Mouse (Mus musculus): ENCODE data around the gene Rnf220.

Gene Rnf220

DNA sequence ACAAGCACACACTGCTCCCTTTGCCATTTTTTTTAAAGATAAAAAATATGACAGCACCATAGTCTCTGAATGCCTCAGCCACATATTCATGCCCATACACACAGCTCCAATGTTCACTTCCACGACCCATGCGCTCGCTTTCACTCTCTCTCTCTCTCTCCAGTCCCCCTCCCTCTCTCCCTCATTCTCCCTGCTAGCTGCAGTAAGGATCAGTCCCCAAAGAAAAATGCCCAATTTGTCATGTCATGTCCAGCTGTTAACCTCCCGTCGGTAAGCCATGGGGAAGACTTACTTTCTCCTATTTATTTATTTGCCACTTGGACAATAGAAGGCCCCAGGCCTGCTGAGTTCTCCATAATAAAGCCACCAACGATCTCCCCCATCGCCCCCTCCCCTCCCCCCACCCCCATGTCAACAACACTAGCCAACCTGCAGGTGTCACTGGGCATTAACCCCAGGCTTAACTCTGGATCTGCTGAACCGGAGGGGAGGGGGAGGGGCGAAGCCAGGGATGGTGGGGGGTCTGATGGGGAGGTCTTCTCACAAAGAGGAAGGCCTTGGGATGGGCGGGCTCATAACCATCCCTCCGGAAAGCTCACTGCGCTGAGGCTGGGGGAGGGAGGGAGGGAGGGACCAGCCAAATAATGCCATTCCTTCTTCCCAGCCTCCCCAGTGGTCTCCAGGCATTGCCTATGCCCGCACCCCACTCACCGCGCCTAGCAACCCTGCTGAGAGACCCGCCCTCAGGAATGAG is 123.4 kb downstream of the Rnf220 start:
- DNase-seq = no peak

DNA sequence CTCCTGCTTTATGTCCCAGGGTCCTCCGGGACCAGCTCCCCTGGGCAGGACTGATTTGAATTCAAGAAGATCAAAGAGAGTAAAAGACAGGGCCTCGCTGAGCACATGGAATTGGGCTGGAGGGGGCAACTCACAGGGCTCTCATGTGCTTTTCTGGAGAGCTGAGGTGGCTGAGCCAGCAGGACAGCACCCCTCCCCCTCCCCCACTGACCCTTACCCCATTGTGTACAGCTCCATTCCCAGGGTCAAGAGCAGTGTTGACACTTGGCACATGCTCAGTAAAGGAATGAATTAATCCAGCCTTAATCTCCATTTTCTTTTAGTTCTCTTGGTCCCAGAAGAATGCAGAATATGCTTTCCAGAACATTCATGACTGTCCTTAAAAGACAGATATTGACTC is 125.0 kb downstream of the Rnf220 start:
- DNase-seq = peak; percentile 7

DNA sequence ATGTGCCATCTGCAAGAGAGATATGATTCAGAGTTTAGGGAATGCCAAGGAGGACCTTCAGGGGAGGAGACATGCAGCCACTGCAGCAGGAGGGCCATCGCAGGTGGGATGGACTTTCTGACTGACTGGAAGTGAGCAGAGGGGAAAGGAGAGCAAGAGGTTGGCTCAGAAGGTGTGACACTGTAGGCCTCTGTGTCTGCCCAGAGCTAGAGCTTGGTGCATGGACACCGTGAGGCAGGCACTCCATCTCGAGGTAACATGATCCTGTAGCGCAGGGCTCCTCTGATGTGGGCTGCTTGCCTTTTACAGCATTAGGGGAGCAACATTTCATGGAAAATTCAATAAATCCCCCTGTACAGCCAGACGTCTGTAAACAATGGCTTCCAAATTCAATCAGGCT is 126.5 kb downstream of the Rnf220 start:
- DNase-seq = no peak

DNA sequence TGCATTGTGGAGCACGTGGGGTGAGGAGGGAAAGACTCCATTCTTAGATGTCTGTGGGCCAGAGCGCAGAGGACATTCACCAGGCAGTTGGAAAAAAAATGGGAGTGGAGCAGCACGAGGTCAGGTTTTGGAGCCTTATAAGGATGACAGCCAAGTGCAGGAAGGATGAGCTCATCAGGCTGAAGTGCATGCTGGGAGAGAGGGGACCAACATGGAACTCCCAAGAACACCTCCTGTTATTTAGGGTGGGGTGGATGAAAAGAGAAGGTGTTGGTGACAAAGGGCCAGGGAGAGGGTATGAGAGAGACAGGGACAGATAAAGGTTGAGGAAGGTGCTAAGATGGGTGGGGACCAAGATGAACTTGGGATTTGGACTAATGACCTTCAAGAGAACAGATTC is 127.3 kb downstream of the Rnf220 start:
- DNase-seq = no peak

DNA sequence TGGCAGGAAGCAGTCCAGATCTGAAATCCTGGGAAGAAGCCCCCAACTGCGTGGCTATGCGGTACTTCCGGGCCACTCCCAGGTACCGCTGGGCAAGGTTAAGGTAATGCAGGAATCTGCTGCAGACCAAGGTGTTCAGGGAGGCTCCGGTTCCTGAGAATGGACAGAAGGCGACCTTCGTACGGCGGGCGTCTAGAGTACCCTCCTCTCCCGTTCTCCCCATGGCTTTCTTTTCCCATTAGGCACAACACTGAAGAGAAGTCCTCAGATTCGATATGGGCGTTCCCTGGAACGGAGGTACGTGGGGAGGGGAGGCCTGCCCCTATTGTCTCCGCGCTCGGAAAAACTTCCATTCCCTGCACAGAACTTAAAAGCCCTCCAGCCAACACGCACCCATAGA is 129.5 kb downstream of the Rnf220 start:
- DNase-seq = no peak

DNA sequence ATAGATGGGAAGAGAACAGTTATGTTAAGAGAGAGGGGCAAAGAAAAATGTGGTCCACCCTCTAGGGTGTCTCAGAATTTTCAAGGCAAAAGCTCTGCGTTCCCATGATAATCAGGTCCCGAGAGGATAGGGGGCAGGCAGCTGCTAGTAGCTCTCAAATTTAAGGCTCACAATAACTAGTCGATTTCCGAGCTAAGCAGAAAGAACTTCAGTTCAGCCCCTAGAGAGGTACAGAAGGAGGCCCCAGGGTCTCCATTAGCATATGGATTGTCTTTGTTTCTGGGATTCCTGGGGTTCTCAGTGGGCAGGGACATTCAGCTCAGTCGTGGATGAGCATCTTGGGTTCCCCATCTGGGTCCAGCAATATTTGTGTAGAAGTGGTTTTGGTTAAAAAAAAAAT is 134.8 kb downstream of the Rnf220 start:
- no peak for DNase-seq

DNA sequence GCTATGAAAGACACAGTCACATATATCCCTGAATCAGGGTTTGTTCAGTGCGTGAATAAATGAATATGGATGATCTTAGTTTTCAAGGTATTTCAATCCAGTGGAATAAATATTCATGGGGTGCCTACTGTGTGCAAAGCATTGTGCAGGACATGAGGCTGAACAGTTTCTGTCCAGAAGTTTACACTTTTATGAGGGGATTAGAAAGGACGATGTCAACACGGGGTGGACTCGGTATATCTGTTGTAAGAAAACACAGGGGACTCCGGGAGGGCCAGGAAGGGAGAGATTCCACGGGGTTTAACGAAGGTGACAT is 135.3 kb downstream of the Rnf220 start:
- no peak for DNase-seq

DNA sequence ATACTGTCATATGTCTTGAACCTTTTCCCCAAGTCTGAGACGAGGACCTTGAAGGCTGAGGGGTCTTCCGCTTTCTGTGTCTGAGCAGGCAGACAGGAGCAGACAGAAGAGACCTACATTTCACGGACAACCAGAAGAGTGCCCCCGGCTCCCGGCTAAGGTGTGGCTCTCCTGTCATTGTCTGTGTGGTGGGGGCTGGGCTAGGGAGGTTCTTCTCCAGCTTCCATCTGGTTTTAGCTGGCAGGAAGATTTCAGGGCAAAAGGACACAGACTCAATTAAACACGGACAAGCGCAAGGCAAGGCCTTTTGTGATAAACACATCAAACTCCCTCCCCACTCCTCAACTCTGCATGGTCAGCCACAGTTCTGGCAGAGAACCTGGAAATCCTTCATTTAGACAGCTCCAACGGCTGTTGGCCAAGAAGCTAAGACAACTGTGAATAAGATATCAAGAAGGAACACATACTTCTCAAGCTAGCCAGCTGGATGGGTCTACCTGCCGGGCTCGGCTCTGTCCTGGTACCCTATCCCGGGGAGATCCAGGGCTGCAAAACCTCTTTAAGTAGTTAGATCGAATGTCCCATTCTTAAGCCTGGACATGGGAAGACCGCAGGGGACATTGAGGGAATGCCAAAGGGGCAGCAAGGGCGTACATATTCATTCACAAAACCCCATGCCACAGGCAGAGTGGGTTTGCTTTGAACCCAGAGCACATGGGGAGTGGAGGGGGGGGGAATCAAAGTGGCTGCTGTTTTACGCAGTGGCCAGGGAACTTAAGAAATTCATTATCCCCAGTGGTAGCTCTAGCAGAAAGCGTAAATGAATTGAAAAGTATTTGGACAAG is 135.9 kb downstream of the Rnf220 start:
- no peak for DNase-seq

DNA sequence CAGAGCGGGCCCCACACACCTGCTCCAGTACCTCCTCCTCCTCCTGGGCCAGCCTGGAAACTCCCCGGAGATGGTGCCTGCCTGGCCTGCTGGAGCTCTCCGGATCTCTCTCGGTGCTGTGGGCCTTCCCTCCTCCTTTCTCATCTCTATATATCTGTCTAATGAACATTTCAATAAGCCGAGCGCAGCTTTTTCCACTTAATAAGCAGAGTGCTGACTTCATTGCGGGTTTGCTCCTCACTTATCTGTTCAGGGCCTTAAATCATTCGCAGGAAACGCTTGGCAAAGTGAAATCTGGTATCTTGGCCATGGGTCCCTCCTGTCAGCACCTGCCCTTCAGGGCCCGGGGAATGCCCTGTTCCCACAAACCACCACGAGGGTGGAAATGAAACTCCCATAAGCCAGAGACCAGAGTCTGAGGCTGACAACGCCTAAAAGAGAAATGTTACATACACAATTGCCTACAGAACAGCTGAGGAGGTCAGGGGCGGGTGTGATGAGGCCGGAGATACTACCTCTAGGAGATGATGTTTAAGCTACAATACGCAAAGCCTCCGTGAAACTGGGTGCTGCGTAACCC is 137.0 kb downstream of the Rnf220 start:
- DNase-seq = no peak

DNA sequence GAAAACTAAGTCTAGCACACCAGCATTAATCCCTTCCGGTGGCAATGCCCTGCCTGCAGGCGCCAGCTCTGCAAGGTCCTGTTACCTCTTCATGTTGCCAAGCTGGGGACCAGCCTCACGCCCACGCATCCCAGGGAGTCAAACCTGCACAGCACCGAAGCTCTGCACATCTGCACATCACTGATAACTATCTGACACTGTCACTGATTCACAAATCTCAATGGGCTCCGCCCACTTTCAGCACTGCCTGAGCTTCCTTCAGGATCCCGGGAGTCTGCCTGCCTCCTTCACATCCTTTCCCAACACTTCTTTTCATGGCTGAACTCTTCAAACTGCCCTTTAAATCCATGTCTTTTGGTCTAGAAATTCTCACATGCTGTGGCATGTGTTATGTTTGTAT is 138.9 kb downstream of the Rnf220 start:
- no peak for DNase-seq

DNA sequence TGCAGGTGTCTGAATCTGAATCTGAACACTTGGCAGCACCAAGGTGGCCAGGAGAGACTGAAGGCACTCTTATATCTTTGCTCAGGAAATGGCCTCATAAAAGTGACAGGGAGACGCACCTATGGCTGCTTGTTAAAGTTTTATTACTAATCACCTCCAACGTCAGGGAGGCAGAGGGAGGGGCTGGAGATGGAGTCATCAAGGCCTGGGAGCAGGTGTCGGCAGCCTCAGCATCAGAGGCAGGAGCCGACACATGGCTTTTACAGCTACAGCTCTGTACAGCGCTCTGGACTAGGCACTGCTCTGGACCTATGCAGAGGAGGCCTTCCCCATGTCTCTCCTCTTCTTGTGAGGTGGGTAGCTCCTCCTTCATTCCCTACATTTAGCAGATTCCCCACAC is 139.7 kb downstream of the Rnf220 start:
- no peak for DNase-seq

DNA sequence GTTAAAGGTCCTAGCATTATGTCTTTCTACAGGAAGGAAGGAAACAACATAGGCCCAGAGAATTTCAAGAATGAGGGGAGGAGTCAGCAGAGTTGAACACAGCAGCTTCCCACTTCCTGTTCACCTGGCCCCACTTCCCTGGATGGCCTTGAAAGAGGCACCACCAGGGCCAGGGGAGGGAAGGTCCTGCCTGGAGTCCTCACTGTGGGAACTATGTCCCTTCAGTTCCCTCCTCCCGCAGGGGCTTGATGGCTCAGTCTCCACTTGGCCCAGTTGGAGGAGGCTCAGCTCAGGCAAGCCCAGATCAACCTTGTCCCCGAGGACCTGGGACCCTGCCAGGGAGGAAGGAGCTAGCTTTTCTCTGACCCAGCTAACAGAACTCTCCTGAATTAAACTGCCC is 140.6 kb downstream of the Rnf220 start:
- no peak for DNase-seq

DNA sequence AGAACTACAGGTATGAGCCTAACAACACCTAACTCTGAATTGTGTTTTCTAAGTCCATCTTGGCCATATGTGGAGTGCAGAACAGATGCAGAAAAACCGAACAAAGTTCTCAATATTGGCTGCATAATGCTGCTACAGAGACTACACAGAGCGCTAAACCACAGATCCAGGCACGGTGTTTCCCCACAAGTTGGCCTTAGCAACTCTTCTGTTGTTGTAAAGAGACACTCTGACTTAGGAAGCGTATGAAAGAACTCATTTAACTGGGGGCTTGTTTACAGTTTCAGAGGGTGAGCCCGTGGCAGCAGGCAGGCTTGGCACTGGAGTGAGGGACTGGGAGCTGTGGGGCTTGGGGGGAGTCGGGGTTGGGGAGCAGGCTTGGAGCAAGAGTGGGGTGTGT is 142.2 kb downstream of the Rnf220 start:
- no peak for DNase-seq

DNA sequence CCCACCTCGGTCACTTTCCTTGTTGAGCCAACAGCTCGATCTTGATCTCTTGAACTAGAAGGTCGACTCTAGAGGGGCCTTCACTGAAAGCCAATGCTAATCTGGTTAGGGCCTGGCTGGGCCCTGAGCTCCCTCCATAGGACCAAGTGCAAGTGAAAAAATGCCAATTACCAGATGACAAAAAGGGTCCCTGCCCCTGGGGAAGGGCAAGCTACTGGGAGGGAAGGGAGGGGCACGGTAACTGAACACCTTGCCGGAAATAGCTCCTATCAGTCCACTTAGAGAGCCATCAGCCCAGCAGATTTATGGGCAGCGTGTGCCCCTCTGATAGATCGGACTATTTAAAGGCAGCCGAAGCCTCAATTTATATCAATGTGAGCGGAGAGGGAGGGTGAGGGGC is 143.9 kb downstream of the Rnf220 start:
- DNase-seq = no peak

DNA sequence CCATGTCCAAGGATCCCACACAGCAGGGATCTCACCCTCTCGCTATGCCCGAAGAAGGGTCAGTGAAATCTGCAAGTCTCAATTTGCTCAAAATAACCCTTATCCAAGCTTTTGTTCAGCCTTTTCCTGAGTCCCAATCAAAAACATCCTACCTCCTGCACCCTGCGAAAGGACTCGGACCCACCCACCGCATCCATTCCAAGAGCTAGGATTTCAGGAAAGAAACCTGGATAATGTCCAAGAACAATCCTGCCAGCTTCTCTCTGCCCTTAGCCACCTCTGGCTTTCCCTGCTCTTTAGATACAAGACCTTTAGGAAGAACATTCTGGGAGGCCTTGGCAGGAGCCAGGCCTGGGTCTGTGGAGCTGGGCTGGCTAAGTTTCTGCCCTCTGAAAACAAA is 144.8 kb downstream of the Rnf220 start:
- DNase-seq = peak; percentile 7

DNA sequence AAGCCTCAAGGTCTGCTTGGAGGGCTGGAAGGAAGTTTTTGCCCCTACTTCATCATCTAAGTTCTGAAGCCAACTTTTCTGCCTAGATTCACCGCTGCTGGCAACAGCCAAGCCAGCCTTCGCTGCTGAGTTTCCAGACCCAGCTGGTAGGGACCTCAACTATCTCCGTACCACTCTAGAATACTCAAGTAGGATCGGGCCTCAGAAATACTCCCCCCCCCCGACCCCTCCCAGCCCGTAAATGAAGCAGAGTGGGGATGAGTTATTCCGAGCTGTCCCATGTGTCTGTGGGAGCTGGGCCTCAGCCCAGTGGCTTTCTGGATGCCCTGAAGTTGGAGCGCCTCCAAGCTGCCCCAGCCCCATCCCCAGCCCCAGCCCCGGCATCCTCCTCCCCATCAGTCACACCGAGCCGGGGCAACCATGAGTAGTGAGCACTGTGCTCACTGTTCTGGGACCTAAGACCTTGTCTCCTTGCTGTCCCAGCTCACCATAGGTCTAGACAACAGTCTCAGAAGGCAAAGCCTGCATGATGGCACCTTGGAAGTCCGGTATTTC is 146.6 kb downstream of the Rnf220 start:
- DNase-seq = no peak

DNA sequence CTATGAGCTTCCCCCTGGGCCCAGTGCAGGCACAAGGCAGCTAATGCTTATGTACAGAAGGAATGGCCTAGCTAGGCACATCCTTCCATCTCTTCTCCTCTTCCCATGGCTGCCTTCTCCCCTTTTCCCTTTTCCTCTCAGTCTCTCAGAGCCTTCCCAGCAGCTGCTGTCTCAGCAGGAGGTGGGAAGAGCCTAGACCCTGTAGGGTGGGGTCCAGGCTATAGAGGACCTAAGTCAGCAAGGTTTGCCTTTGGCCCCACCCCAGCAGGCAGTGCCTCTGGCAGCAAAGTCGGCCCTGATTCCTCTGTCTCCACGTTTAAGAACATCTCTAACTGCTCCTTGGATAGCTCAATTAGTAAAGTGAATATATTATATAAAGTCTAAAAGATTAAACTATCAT is 147.5 kb downstream of the Rnf220 start:
- no peak for DNase-seq

DNA sequence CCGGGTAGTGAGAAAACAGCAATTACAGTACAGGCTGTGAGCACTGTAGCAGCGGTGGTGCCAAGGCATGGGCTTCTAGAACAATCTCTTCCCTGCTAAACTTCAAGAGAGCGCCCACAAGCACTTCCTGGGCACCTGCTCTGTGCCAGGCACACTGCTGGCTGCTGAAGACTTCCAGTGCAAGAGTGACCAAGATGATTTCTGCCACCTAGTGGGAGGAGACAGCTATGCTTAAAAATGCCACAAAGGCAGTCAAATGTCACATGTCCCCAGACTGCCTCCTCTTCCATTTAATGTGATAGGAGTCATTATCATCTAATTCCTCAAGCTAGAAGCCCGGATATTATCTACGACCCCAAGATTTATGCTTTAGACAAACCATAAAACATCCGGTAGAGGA is 150.8 kb downstream of the Rnf220 start:
- peak; percentile 71 for DNase-seq

DNA sequence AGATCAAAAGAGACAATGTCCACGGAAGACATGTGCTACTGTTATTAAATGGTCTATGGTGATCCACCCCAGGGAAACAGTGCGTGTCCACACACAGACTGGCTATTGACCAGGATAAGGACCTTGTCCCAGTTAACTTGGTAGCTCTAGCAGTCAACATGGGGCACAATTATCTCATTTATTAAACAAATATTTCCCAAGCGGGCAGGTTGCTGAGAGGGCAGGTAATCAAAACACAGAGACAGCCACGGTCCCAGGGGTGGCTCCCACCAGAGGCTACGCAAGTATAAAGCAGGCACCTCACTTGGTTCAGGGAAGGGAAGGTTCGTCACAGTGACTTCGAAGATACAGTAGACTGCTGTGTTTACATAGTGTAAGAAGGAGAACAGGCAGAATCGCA is 153.5 kb downstream of the Rnf220 start:
- DNase-seq = no peak

DNA sequence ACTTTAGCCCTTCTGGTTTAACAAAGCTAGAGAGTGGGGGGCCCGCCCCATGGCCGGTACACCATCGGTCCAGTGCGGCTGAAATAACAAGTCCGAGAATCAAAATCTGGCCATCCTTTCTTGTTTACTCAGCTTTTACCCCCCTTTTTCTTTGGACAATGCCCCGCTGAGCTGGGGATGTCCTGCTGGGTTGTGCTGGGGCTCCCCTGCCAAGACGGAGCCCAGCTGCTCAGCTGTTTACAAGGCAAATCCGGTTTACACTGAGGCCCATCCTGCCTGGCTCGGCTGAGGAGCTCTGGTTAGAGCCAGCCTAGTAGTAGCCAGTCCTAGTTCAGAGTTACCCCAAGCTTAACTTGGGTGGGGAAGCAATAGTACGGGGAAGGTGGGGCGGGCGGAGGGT is 154.1 kb downstream of the Rnf220 start:
- peak; percentile 71 for DNase-seq

DNA sequence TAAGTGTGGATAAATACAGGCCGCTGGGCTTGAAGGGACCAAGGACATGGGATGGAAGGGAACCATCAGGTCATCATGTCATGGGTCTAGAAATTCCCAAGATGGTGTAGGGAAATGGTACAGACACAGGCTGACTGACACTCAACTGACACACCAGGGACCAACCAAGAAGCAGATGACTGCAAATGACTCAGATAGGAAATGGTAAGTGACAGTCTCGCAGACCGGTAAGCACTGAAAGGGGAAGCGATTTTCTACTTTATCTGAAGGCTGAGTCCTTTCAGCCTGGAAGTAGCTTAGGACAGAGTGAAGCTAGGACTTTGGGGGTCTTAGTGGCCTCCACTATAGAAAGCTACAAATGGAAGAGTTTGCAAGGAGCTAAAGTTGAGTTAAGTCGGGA is 155.6 kb downstream of the Rnf220 start:
- no peak for DNase-seq

DNA sequence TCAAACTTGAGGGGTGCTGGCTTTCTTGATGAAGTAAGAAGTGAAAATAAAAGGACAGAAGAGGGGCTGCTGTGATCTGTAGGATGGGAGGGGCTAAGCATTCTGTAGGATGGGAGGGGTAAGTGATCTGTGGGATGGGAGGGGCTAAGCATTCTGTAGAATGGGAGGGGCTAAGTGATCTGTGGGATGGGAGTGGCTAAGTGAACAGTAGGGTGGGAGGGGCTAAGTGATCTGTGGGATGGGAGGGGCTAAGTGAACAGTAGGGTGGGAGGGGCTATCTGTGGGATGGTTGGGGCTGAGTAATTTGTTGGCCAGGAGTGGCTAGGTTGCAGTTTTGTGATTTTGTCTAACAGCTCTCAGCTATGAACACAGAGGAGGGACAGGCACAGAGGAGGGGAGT is 157.1 kb downstream of the Rnf220 start:
- DNase-seq = no peak

DNA sequence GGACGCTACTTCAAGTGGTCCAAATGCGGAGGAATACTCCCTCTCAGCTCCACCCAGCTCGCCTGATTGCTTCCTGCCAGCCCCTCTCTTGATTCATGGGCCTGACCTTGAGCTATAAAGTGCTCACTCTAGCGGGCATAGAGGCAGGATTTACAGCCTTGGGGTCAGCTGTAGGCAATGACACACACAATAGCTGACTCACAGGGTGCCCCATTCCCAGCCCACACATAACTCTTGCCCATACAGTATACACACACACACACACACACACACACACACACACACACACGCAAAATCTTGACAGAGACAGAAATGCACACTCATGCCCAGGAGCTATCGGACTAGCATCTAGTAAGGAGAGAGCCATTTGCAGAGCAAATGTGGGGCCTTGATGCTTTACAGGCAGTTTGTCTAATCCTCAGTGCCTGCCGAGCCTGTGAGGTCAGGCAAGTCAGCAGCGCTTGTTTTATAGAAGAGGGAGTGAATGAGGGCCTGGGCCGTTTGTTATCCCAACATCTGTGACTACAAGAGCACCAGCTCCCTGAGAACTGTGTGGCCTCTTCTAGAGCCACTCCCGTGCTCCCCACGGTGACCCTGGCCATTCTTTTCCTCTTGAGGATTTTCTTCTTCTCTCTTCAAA is 165.9 kb downstream of the Rnf220 start:
- DNase-seq = no peak

DNA sequence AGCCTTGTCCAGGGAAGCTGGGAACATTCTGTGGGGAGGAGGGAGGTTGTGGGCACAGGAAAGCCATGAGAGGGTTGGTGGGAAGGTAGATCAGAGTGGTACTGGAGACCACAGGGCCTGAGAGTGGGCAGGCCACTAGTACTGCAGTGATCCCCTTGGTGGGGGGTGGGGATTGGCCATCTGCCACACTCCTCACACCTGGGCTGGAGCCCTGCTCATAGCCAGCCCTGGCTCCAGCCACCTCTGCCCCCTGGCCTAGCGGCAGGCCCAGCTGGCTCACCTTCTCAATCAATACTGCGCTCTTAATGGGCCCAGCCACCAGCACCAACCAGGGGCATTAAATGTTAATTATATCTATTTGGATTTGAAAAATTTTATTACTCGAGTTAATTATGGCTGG is 166.7 kb downstream of the Rnf220 start:
- DNase-seq = no peak
